Mouse (Mus musculus) c-Kit-positive CD71-positive TER-119-negative erythroid progenitor cells, embryonic 14.5 days (primary cell): ENCODE data around the gene Ralgapb.
A peak's percentile ranks its signal among the peaks of the same experiment; 100 is the strongest.
"Not testable (repeated sequence)": the region's sequence is repeated elsewhere in the genome, so short reads cannot be mapped to it uniquely, and the experiment has no call there.

Source experiments
- DNase-seq: peaks from one replicate; pipeline ENCODE4 v3.0.0-alpha.2; 2013; ENCODE audit warnings: low read depth

Ralgapb gene

DNA sequence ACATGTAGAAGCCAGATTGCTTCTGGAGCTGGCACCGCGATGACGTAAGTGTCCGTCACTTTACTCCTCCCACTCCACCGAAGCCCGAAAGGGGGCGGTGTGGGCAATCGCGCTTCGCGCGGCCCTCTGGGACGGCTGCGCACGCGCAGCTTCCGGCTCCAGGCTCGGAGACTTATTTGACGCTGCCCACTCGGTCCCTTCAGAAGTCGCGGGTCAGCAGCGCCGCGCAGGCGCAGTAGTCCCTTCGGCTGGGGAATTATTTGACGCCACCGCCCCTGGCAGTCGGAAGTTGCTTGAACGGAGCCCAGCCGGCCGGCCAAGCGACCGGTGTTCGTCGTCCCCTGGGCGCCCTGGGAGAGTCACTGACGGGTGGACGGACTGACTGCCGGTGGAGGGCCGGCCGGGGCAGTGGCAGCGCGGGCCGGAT, at the start of gene Ralgapb:
TSS of gene Ralgapb (plus strand) at position 254 of the 427 bp plus-strand sequence.
- DNase-seq: peak; percentile 95

DNA sequence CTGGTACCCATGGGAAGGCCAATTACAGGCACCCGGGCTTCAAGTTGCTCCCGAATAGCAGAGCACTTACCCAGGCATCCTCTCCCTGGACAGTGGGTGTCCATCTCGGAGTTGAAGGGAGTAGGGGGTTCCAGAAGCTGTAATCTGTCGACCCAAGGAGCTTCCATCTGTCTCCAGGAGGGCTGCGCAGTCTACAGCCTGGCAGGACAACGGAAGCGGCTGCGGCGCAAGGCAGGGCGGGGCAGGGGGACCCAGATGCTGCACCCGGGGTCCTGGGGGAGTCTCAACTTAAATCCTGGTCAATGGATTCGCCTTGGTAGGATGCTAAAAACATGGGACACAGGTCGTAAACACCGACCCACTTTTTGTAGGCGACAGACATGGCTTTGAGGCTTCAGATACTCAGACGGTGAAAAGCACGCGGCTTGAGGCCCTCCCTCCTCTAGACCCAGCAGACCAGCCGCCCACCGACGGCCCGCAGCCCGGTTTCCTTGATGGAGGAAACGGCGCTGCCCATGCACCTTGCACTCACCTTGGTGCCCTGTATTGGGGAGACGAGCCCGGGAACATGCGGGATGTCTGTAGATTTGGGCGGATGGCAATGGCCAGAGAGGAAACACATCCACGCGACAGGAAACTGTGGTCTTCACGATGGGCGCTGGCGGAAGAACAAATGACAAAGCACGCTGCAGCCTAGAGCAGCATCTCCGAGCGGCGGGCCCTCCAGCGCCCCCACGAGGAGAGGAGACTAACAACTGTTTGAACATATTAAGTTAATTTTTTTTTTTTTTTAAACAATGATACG, 48.6 kb upstream of the Ralgapb start:
- peak; percentile 80 for DNase-seq

DNA sequence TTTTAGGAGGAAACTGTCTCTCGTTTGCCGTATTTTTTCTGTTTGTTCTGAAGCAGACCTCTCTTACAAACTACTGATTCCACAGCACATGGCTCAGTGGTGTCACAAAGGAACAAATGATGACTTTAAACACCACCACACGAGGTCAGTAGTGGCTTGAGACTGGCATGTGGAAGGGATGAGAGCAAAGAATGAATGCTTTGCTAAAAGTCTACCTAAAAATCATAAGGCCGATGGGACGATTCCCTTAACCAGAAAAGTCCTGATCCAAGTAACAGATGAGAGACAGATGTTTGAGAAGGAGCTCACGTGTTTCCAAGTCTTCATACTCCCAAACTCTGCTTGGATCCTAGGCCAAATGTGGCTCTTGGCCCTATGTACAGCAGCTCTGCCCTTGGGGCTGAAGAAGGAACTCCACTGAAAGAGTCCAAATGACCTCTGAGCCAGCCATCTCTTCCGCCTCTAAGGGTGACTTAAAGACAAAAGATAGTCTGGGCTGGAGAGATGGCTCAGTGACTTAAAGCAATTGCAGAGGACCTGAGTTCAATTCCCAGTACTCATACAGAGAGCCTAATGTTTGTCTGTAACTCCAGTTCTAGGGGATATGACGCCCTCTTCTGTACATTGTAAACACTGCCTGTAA, 47.8 kb upstream of the Ralgapb start:
- no peak for DNase-seq

DNA sequence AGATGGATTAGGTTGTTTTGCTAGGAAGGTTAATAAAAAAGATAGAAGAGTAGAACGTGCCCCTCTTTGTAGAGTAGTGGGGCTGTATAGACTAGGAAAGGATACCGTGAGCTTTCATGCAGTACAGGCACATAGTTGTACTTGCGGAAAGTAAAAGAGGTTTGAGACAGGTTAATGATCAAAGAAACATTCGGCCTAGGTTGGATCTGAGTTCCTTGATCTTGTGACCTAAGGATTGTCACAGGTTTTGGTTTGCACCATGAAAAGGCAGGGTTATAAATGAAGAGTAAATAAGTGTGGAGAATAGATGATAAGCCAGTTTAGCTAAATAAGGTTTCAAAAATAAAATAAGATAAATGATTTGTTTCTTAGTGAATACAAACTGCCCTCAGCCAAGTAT, 45.5 kb upstream of the Ralgapb start:
- no peak for DNase-seq

DNA sequence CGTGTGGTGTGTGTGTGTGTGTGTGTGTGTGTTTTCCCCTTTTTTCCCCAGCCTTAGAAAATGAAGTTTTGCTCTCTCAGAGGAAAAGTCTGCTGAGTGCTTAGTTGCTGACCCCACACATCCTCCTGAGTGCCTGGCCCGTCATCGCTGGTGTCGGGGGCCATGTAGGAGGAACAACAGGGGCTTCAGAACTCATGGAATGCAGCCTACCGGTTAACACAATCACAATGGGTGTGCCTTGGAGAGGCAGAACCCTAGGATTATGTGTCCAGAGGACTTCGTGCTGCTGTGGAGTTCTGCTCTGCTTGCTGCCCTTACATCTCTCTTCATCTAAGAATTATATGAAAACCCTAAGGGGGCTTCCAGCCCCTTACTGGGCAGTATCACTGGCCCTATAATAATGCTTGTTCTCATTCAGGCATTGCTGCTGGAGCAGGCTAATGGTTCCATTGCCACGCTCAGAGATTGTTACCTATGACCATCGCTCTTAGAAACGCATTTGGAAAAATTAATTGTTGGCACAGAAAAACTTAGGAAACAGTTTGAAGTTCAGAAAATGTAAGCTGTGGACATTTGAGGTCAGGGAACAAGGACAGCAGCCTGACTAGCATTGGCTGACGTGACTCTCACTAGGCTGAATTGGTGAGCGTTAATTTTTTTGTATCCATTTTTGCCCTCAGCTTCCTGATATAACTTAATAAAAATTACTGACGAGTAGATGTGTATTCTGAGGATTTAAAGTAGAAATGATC, 44.4 kb upstream of the Ralgapb start:
- DNase-seq: no peak

DNA sequence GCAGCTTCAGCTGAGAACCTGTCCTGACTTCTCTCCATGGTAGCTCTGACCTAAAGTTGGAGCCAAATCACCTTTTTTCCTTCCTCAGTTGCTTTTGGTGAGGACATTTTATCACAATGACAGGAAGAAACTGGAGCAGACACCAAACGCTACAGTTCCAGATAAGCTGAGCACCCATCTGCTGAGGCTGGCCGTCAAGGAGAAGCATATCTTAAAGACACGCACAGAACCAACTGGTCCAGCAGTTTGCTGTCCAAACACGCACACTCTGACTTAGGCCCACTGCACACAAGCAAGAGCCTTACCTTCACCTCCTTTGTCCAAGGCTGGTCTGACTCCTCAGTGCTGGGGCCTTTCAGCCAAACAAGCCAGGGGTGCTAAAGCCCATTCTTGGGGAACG, 42.0 kb upstream of the Ralgapb start:
- DNase-seq: no peak

DNA sequence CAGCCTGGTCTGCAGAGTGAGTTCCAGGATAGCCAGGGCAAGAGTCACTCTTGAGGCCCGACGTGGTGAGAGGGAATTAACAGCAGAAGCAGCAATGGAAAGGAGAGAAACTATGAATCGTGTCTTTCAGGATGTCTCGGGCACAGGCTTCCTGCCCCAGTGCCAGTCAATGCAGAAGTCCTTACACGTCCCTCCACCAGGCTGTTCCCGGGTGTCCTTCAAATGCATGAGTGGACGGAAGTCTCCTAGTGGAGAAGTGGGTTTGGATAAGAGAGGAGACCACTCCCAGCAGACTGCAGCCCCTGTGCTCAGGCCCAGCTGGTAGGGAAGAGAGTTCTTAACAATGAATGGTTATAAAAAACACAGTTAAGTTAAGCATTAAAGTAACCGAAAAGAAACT, 41.3 kb upstream of the Ralgapb start:
- DNase-seq: no peak

DNA sequence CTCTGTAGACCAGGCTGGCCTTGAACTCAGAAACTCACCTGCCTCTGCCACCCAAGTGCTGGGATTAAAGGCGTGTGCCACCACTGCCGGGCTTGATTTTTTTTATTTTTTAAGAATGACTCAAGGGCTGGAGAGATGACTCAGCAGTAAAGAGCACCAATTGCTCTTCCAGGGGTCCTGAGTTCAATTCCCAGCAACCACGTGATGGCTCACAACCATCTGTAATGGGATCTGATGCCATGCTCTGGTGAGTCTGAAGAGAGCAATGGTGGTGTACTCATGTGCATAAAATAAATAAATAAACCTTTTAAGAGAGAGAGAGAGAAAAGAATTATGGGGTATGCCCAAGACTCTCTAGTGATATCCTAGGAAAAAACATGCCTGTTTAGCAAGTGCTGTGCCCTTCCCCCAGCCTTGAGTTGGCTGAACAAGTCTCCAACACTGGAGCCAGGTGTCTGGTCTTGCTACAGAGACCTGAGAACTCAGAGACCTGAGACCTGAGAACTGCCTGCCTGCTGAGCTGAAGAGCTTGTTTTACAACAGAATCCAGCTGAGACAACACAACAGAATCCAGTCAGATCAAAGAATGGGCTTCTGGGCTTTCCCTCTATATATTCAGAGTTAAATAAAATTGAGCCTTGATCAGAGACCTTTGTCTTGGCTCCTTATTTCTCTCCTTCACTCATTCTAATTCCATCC, 40.0 kb upstream of the Ralgapb start:
- no peak for DNase-seq

DNA sequence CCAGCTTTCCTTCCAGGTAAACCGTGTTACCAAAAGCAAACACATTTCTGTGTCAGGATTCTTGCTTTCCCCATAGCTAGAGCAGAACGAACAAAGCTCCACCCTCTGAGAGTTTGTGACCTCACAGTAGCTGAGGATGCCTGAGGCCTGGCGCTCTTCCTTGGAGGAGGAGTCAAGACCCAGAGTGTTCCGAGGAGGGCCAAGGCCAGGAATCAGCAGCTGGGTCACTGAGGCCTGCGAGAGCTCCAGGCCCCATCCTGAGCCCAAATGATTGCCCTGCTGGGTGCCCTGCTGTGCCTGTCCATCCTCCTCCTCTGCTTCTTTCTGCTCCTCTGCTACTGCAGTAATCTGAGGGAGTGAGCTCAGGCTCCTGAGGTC, 39.5 kb upstream of the Ralgapb start:
- DNase-seq: no peak

DNA sequence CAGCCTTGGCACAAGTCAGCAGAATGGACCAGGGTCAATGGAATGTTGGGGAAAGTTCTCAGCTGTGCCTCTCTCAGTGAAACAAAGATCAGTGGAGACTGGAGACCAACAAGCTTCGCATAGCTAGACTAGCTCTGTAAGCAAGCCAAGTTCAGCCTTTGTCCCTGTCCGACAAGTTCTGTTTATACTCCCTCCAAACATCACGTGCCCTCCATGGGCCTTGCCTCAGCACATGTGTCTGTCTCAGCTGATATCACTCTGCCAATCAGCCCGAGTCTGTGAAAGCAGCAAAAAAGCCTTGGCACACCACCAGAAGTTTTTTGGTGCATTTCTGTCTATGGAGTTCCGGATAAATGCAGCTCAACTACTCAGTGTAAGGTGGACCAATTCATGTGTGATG, 36.6 kb upstream of the Ralgapb start:
- no peak for DNase-seq

DNA sequence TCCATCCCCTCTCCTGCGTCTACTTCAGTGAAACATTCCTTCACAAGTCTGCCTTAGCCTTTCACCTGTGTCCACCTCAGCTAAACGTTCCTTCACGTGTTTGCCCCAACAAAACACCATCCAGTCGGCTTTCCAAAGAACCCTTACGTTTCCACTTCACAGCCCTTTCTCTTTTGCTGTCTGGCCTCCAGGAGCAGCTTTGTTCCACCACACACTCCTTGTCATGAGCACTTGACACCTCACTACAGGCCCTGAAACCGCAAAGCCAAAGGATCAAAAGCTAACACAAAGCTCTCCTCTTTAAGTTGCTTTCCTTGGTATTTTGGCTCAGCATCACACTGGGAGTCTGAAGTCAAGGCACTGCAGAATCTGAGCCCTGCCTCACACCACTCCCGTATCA, 36.1 kb upstream of the Ralgapb start:
- DNase-seq: no peak

DNA sequence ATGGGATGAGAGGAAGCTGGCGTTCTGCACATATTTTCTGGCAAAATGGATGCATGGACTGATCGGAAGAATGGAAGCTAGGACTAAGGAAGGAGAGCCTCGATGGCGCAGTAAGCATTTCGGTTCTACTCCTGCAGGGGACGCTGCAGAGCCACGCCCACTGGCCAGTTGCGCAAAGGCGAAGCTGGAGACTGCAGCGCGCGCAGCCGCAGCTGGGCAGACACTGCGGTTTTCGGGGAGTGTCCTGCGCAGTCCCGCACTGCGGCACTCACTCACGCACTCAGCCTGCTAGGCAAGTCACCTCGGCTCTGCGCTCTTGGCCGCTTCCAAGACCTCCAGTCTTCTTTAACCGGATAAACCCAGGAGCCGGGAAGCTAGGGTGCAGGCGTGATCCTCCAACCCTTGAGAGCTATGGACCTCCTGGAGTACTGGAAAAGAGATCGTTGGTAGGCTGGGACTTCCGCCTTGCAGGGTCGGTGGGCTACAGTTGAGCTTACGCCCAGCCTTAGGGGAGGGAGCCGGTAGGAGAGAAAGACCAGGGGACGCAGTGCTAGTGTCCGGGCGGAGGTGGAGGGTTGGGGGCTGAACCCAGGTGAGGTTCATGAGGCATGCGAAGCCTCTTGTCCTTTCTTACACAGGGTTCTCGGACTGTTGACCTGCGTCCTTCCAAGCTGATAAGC, 34.1 kb upstream of the Ralgapb start, which contains the start of gene Snhg11:
TSS of gene Snhg11 (plus strand) at position 196 of the 680 bp plus-strand sequence.
- no peak for DNase-seq

DNA sequence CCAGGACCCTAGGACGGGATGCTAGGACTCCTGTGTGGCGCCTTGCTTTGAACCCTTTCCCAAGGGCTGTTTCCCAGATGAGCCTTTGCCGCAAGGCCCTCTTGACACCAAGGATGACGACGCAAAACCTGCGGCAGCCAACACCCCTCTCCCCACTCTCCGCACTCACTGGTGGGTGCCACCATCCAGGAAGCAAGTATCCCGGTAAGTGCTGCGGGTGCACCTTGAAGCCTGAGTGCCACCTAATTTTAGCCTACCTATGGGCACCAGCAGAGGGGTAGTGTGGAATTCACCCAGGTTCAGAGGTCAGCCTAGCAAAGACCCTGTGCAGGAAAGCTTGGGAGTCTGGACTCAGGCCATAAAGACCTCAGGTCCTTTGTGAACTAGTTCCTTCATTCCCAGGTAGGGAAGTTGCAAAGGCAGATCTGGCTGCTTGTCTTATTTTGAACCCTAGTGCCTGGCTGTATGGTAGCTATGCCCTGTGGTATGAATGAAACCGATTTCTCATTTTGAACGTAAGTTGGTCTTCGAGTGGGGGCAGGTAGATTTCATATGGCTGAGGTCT, 33.4 kb upstream of the Ralgapb start:
- no peak for DNase-seq

DNA sequence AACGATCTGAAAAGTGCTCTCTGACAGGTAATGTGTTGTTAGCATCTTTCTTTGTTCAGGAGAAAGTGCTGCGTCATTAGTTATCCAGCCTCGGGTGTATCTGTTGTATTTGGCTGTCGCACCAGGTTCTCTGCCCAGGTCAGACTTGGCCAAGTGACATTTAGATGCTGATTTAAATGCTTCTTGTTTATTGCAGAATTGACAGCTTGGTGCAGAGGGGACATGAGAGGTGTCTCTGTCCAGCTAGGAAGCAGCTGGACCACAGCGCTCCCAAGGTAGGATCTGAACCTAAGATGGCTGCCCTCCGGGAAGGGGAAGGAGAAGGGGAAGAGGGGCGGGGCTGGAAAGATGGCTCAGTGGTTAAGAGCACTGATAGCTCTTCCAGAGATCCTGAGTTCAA, 32.9 kb upstream of the Ralgapb start:
- DNase-seq: no peak

DNA sequence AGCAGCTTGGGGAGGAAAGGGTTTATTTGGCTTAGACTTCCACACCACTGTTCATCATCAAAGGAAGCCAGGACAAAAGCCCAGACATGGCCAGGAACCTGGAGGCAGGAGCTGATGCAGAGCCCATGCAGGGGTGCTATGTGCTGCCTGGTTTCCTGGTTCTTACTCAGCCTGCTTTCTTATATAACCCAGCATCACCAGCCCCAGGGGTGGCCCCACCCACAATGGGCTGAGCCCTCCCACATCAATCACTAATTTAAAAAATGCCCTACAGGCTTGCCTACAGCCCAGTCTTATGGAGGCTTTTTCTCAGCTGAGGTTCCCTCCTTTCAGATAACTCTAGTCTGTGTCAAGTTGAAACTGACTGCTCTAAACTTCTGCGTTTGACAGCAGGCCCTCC, 31.8 kb upstream of the Ralgapb start:
- no peak for DNase-seq

DNA sequence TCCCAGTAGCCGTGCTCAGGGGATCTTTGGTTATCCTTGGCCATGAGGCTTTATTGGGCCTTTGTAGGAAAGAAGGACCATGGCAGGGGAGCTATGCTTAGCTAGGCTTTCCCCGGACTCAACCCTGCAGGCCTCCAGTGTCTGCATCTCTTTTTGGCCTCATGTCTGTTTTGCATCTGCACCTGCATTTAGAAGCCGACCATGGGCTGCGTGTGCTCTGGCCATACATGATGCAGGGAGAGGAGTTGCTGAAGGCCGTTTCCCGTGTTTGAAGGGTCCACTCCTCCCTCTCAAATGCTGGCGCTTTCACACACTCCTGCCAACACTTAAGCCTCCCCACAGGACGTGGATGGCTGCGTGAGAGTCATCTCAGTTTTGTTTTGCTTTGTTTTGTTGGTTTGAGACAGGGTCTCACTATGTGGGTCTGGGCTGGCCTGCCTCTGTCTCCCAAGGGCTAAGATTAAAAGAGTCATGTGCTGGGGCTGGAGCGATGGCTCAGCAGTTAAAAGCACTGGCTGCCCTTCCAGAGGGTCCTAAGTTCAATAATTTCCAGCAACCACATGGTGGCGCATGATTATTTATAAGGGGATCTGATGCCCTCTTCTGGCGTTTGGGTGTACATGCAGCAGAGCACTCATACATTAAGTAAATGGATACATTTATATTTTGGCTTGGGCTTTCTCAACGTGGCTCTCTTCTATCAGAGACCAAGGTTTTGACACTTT, 30.1 kb upstream of the Ralgapb start:
- DNase-seq: peak; percentile 79

DNA sequence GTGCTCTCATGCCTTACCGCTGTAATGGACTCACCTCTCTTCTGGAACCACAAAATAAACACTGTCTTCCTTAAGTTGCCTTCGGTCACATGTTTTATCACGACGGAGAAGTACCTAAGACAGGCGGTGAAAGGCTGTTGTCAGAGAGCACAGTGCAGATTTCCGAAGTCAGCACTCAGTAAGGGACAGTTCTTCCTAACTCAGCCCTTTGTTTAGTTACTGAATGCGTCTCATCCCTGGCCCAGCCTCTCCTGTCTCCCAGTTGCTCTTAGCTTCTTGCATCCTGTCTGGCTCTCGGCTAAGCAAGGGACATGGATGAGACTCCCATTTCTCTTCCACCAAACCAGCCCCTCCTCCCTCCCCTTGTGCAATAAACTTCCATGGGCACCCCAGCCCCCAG, 23.6 kb upstream of the Ralgapb start:
- DNase-seq: no peak

DNA sequence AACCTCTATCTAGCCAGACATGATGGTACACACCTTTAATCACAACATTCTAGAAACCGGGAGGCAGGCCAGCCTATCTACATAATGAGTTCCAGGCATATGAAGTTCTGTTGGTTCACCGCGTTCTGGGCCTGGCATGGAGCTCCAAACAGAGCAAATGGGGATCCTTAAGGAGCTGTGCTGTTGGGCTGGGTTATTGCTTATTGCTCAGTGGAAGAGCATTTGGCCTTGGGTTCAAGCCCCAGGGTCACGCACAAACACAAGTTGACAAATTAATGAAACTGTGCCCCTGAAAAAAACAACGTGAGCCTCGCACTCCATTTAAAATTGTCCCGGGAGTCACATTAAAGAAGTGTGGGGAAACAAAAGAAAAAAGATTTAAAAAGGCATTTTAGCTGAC, 20.2 kb upstream of the Ralgapb start:
- no peak for DNase-seq

DNA sequence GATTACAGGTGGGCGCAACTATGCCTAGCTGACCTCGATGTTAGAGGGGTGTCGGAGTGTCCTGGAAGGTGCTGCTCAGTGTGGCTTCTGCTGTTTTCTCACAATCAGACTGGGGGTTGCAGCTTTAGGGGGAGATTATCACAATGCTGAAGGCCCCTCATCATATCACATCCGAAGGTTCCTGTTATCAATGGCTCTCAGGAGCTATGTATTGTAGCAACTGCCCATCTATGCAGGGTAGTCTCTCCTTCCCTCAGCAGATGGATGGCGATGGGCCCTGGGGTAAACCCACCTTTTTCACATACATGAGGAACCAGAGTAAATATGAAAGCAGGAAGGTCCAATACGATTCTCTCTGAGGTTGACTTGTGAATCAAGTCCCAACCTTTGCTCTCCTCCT, 13.3 kb upstream of the Ralgapb start:
- DNase-seq: no peak

DNA sequence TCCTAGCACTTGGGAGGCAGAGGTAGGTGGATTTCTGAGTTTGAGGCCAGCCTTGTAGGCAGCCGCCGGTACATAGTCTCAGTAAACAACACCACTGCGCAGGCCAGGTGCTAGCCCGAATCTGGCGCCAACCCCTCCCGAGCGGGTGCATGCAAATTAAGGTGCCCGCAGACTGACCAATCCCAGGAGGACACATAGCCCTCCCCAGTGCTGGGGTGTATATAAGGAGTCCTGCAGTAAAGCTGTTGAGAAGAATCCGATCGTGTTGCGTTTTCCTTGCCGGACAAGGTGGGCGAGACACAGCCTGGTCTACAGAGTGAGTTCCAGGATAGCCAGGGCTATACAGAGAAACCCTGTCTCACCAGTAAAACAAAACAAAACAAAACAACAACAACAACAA, 12.5 kb upstream of the Ralgapb start:
- DNase-seq: not testable (repeated sequence)

DNA sequence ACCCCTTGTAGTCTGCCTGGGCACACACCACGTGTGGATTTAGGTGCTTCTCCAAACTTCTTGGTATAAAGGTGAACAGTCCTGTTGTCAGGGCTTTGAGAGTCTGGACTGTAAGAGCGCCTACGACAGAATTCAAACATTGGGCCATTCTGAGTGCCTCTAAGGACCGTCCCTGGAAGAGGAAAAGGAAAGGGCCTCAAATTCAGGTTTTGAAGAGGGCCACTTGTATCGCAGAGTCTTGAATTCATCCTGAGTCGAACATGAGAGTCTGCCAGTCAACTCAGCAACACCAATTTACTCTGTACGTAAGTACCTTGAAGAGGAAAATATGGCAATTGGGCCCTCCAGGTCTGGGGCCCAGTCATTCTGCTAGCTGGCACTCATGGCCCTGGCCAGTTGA, 6.7 kb upstream of the Ralgapb start:
- DNase-seq: no peak
